Mouse (Mus musculus) layer of hippocampus, postnatal 10 days (tissue): ENCODE measurements at regions not wholly inside any gene's neighbourhood (a gene's known extent, or its start where the extent isn't known, plus 50 kb on each side); places are given as distances from the start of the nearest gene placed in this dataset.

ENCODE experiments used
- DNase-seq, 2 experiments: peaks; one replicate each; pipeline ENCODE4 v3.0.0; 2021; ENCODE audit warnings: low spot score in 2 of 2

DNA sequence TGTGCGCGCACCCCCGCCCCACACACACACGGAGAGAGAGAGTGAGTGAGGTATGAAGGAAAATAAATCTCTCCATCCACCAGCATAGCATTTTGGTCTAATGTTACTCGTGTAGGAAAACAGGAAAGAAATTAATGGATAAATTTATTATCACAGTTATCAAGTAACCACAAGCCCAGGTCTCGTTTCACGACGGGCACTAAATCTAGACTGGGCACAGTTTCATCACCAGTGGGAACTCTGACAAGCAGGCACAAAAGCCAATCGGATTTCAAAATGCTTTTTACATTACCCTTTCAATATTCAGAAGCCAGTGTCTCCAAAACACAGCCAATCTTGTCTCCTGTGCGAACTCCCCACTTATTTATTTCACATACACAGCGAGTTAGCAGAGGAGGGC is 244.9 kb upstream of the Lrtm1 start:
- DNase-seq, result no peak

GRCm38 (mm10) chr14:28775686-28776085 is 242.3 kb upstream of the Lrtm1 start:
- DNase-seq, result no peak

GRCm38 (mm10) chr14:28777791-28778190 is 240.2 kb upstream of the Lrtm1 start:
- peak in 1 of 2 experiments; percentile 14 for DNase-seq

DNA sequence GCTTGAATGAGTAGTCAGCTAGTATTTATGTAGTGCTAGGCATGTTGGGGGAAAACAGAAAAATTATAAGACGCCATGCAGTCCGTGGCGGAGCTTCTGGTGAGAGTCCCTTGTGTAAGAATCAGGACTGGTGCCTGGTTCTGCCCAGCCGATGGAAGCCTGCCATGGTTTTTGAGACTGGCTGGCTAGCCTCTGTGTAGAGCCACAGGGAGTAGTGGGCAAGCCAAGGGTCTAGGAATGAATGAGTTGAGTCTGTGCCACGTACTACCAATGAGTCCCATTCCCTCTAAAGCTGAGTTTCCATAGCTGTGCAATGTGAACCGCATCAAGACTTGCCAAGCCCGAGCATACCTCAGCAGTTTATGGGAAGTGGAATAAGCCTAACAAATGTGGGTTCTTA is 236.3 kb upstream of the Lrtm1 start:
- DNase-seq, result peak; percentile 56 to 71

GRCm38 (mm10) chr14:28784106-28784633 is 233.8 kb upstream of the Lrtm1 start:
- DNase-seq, result no peak

DNA sequence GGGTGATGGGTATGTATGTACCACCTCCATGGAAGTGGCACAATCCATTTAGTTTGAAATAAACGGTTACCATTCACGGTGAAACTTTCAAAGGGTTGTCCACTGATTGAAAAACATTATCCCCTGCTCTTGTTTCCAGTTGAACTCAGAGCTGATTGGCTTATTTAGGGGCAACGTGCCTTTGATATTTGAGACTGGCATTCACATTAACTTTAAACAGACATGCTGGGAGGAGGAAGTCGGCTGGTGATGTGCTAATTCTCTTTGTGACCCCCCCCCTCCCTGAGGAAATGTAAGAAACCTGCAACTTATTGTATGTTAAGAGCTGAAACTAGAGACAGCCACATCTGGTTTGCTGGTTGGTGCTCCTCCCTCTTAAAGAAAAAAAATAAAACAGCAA is 219.7 kb upstream of the Lrtm1 start:
- no peak for DNase-seq

- DNase-seq, result no peak
These were observed 216.3 kb upstream of the Lrtm1 start for GRCm38 (mm10) chr14:28801681-28802080.

- DNase-seq, result no peak
These were observed 215.9 kb upstream of the Lrtm1 start for GRCm38 (mm10) chr14:28802126-28802525.

DNA sequence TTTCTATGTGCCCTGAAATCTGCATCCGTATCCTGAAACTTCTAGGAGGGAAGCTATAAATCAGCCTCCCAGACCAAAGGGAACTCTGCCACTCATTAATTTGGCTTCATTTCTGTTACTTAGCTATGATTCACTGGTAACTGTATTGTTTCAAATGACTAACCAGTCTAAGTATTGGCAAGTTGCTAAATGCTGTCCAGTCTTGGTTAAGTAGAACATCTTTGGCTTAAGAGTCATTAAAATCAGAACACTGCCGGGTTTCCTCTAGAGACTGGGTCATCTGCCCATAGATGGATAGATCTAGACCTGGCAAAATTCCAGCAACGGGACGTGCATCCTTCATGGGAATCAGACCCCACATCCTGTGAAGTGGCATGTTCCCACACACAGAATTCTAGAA is 209.9 kb upstream of the Lrtm1 start:
- DNase-seq, result no peak

DNA sequence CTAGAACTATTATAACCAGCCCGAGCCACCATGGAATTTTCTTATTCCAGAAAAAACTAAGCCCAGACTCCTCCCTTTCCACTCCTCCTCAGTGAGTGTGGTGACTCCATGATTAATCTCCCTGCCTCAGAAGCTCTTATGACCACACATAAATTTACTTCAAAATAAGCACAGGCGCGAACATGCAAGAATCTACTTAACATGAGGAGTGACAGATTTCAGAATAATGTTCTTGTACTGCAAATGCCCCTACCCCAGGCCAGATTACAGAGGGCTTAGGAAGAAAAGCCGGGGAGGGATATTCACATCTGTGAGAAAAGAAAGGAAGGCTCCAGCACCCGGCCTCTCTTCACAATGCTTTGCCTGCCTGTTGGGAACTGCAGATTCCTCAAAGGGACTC is 208.7 kb upstream of the Lrtm1 start:
- DNase-seq, result no peak

GRCm38 (mm10) chr14:28820970-28821369 is 197.0 kb upstream of the Lrtm1 start:
- DNase-seq, result no peak

GRCm38 (mm10) chr14:28827186-28827585 is 190.8 kb upstream of the Lrtm1 start:
- no peak for DNase-seq

DNA sequence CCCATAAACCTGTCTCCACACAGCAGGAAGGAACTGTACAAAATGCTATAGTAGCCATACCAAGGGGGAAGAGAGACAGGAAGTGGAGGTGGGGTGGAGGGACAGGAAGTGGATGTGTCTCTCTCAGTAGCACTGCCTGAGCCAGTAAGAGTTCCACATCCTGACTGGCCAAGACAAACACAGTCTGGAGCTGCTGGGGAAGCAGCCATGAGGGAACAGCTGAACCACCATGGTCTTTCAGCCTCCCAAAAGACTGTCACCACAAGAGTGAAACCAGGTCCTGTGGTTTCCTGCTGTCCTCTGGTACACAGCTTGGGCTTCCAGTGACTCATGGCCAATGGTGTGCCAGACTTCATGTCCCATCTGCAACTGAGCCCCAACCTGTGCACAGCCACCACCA is 180.9 kb upstream of the Lrtm1 start:
- DNase-seq, result no peak

- DNase-seq, result peak; percentile 34 to 62
These were observed 169.0 kb upstream of the Lrtm1 start for GRCm38 (mm10) chr14:28848831-28849590.
